Mouse (Mus musculus): Measurements from ENCODE around the gene Rtf1. TPM values are rescaled to one million over a fixed set of nuclear protein-coding genes. Genes with fewer than 3 reads are reported as not detected.

Rtf1 gene
- 7.4 and 9.9 TPM in 2 replicates for polyA plus RNA-seq (2012; rRNA removed; ENCODE audit: low replicate concordance)

DNA sequence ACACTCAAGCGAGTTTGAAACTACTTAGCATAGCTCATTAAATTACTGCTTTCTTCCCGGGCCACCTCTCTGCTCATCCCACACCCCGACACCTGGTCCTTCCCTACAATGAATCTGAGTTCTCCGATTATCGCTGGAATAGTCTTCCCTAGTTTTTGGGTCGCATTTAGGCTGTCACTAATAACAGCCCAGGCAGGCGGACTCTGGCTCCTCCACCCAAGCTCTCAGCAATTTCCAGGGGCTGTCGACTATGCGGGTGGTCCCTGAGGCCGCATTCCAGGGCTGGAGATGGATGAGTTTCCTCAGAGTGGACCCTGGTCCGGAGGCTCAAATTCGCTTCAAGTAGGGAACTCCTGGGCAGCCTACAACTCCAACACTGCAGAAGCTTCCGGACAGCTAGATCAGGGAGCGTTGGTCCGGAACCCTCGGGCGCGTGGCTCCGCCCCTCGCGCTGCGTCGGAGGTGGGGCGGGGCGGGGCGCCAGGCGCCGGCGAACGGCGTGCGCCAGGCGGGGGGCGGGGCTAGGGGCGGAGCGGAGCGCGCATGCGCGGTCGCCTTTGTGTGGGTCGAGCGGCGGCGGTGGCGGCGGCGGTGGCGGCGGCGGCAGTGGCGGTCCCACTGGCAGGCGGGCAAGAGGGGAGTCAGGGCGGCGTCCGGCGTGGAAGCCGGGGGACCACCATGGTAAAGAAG is at the start of gene Rtf1:
Gene Rtf1 (plus strand): TSS at position 544 of the 690 bp plus-strand sequence.

DNA sequence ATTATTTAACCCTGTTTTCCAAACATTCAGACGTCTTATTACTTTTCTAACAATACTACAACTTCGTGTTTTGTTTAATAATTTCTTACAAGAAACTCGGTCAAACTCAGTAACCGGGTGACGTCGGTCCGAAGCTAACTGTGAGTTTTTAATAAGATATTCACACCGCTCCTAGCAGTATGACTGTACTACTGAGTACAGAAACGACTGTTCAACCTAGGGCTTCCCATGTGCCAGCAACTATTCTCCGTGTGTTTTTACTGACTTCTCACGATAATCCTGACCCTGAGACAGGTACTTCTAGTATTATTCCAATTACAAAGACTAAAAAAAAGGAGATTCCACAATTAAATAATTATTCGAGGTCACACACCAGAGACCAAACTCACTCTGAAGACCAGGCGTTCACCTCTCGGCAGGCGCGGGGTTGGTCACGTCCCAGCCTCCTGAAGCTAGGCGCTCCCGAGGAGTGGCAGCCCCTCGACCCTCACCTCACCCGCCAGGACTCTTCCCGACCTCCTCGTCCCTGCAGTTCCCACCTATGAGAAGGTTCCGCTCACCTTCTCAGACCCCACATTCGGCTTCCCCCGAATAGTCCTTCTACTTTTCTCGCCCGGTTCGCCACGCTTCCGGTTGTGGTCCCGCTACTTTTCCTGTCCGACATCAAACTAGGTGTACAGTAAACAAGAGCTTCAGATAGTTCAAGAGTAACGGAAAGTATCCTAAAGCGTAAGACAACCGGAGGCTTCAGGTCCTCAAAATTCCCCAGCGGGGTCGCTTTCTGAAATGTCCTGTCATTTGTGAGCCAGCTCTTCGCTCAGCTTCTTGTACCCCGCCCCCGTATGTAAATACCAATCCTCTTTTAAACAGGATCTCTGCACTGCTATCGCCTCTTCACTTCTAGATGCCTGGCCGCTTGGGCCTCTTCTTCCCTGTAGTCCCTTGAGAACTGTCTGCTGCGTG is 12.4 kb upstream of the Rtf1 start, which contains the start of gene Ndufaf1:
Gene Ndufaf1 (minus strand): TSS at position 608 of the 963 bp plus-strand sequence.

DNA sequence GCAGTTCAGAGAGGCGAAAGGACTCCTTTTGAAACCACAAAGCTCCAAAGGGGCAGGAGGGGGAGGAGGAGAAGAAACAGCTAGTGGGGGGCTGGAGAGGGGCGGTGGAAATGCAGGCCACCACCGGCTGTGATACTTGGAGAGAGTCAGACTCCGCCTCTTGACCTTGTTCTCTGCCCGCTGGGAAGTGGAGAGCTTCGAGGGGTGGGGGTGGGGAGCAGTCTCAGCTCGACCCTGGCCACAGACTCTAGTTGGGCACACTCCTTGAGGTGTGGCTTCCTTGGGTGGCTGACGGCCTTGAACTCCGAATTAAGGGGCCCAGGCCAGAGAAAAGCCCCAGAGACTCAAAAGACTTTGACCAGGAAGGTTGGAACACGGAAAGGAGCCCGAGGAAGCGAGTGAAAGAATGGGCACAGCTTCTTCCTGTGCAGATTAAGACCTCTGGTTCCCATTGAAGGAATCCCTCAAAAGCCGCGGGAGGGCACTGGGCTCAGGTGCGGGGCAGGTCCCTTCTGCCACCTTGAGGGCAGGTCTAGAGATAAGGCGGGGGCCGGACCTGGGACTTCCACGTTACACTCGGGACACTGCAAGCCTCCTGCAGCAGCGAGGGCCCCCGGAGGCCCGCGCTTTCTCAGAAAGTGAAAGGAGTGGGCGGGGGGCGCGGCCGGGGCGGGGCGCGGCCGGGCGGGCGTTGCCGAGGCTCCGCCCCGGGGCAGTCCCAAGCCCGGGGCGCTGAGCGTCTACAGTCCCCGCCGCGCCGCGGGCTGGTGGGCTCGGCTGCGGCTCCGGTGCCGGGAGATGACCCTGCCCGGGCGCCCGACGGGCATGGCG is 66.9 kb downstream of the Rtf1 start, which contains the start of gene Itpka:
Gene Itpka (plus strand): TSS at position 757 of the 831 bp plus-strand sequence.

DNA sequence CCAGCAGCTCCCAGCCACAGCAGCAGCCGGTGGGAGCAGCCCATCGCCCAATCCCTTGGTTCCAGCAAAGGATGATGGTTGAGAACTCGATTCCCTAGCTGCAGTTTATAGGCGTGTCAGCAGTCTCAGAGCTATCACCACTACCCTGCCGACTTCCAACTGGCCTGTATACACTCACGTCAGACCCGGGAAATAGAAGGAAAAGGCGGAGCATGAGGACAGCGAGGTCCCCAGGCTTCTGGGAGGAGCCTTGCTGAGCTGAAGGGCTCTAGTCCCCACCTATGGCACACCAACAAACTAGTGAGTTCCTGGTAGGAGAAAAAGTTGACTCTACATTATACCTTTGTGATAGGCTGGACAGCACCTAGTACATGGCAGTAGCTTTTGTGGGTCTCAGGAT is 85.4 kb downstream of the Rtf1 start, which contains the start of gene Ltk:
Gene Ltk (minus strand): TSS at position 181 of the 400 bp plus-strand sequence.

Other genes starting within 250 kb of the Rtf1 start
- gene Ino80, start 197.4 kb upstream of the Rtf1 start, polyA plus RNA-seq (2012; rRNA removed; ENCODE audit: low replicate concordance): 7.6 and 9.3 TPM in 2 replicates
- gene Exd1, start 127.4 kb upstream of the Rtf1 start, polyA plus RNA-seq (2012; rRNA removed; ENCODE audit: low replicate concordance): 0.80 and 1.7 TPM in 2 replicates
- 154 and 378 TPM in 2 replicates for gene Chp1, start 127.4 kb upstream of the Rtf1 start, polyA plus RNA-seq (2012; rRNA removed; ENCODE audit: low replicate concordance)
- gene Nusap1, start 56.8 kb upstream of the Rtf1 start, polyA plus RNA-seq (2012; rRNA removed; ENCODE audit: low replicate concordance): 0.36 and 0.55 TPM in 2 replicates
- gene Oip5, start 56.6 kb upstream of the Rtf1 start, polyA plus RNA-seq (2012; rRNA removed; ENCODE audit: low replicate concordance): 1.3 and 2.0 TPM in 2 replicates
- 2.7 and 7.4 TPM in 2 replicates for gene Ndufaf1, start 12.2 kb upstream of the Rtf1 start, polyA plus RNA-seq (2012; rRNA removed; ENCODE audit: low replicate concordance)
- gene Itpka, start 67.3 kb downstream of the Rtf1 start, polyA plus RNA-seq (2012; rRNA removed; ENCODE audit: low replicate concordance): 4.6 and 7.2 TPM in 2 replicates
- gene Ltk, start 85.4 kb downstream of the Rtf1 start, polyA plus RNA-seq (2012; rRNA removed; ENCODE audit: low replicate concordance): 5.6 and 8.0 TPM in 2 replicates
- 26.8 and 36.7 TPM in 2 replicates for gene Rpap1, start 112.5 kb downstream of the Rtf1 start, polyA plus RNA-seq (2012; rRNA removed; ENCODE audit: low replicate concordance)
- 9.2 and 10.1 TPM in 2 replicates for gene Tyro3, start 122.7 kb downstream of the Rtf1 start, polyA plus RNA-seq (2012; rRNA removed; ENCODE audit: low replicate concordance)
- gene Mga, start 222.2 kb downstream of the Rtf1 start, polyA plus RNA-seq (2012; rRNA removed; ENCODE audit: low replicate concordance): 15.1 and 28.9 TPM in 2 replicates

All from mammary gland, adult 2 months (tissue).